Mouse (Mus musculus) cerebellum, postnatal 36 days (tissue): Measurements from ENCODE around the gene Ythdf1.

Experiments used
- DNase-seq, 2 experiments: peaks; one replicate each; pipeline ENCODE4 v3.0.0; 2021 to 2022; ENCODE audit warnings: mixed read lengths in 2 of 2

Gene Ythdf1

GRCm38 (mm10) chr2:180870006-180870405 is 50.7 kb downstream of the Ythdf1 start:
- DNase-seq, result no peak

- DNase-seq, result no peak
Observed at GRCm38 (mm10) chr2:180861561-180861960, 59.2 kb downstream of the Ythdf1 start.

DNA sequence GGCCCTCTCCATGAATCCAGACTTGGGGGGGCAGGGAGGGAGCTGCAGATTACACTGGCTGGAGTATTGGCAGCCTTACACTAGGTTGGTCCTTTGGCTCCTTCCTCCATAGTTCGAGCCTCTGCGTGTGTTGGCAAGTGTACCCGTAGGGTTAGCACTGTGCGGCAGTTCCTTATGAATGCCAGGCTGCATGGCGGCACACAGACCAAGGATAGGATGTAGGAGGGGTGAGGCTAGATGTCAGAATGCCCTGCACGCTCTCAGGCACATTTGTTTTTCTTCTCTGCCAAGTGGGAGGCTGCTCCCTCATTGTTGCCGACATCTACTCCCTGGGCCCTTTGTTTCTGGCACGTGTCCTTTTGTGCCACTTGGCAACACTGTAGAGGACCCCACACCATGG is 63.6 kb downstream of the Ythdf1 start:
- DNase-seq, result no peak

DNA sequence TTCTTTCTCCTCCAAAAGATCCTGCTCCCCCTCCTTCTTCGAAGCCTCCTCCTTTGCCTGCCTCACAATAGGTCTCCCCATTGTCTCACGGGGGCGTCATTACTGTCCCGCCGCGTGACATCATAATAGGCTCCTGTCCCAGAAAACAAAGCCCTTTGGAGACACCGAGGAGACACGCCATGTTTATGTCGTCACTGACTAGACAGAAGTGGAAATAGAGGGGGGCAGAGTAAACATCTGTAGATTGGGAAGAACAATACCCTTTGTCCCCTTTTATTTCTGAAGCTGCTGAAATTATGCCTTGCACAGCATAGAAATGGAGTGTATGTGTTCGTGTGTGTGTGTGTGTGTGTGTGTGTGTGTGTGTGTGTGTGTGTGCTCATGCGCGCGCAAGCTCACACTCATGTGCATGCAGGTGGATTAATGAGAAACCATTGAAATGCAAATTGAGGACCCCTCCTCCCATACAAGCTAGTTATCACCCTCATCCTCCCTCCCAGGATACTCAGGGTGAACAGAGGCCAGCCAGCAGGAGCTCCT is 65.7 kb downstream of the Ythdf1 start:
- no peak for DNase-seq
